Mouse (Mus musculus) heart, embryonic 16.5 days (tissue): ENCODE measurements around the gene Lmo7. TPM values are rescaled to one million over a fixed set of nuclear protein-coding genes. Genes with fewer than 3 reads are reported as not detected.
A peak's percentile ranks its signal among the peaks of the same experiment; 100 is the strongest.

Source experiments
- ATAC-seq: fragments of 200-750 bp; cut with Nextera tagmentation; replicated peaks from 2 replicates; pipeline ENCODE4 v1.8.0; 2017; ENCODE audit warnings: moderate number of reproducible peaks; ENCODE audit not compliant: insufficient read depth, low FRiP score; ENCODE audit errors: extremely low read depth
- H3K27ac ChIP-seq: fragments of 300-500 bp; sonication (generic); 2 replicates; pipeline ENCODE4 v1.5.1; 2014; ENCODE audit warnings: mild to moderate bottlenecking, low read length, control low read depth, moderate library complexity
- H3K27me3 ChIP-seq: fragments of 300-500 bp; sonication (generic); 2 replicates; pipeline ENCODE4 v1.6.1; 2014; ENCODE audit warnings: low read length, mixed read lengths; ENCODE audit not compliant: control insufficient read depth, insufficient read depth
- H3K36me3 ChIP-seq: fragments of 300-500 bp; sonication (generic); 2 replicates; pipeline ENCODE4 v1.6.1; 2014; ENCODE audit not compliant: control insufficient read depth, insufficient read depth
- H3K4me1 ChIP-seq: fragments of 300-500 bp; sonication (generic); 2 replicates; pipeline ENCODE4 v1.6.1; 2014; ENCODE audit warnings: low read length, mixed read lengths; ENCODE audit not compliant: control insufficient read depth, insufficient read depth
- H3K4me2 ChIP-seq: fragments of 300-500 bp; sonication (generic); 2 replicates; pipeline ENCODE4 v1.6.1; 2014; ENCODE audit warnings: low read depth, mild to moderate bottlenecking, control low read depth, low read length
- H3K4me3 ChIP-seq: fragments of 300-500 bp; sonication (generic); 2 replicates; pipeline ENCODE4 v1.5.1; 2014; ENCODE audit warnings: mild to moderate bottlenecking, control low read depth, low read length
- H3K9ac ChIP-seq: fragments of 300-500 bp; sonication (generic); 2 replicates; pipeline ENCODE4 v1.6.1; 2014; ENCODE audit warnings: low read length, control low read depth
- H3K9me3 ChIP-seq: fragments of 300-500 bp; sonication (generic); replicated peaks from 2 replicates; pipeline ENCODE4 v1.6.1; 2016; ENCODE audit warnings: low read length; ENCODE audit not compliant: control insufficient read depth
- WGBS: fragments of 180-500 bp; shearing (Covaris S2); extraction: QIAGEN DNeasy Blood & Tissue Kit; methylation state at CpG from one replicate; pipeline ENCODE4 v1.1.7; 2014; 5-methylcytosine and 5-hydroxymethylcytosine counted together
- polyA plus RNA-seq: library from polyadenylated mRNA; unstranded; fragments of >200 nt; fragmentation: Nextera tagmentation; extraction: Ambion mirVana; gene quantifications from 2 replicates; pipeline ENCODE4 v1.2.1, GENCODE M21; 2015

Gene Lmo7
- polyA plus RNA-seq, 1 experiment from 2014 or later: 272 TPM

GRCm38 (mm10) chr14:101787903-101788302, 58.1 kb downstream of the Lmo7 start:
- H3K9me3 ChIP-seq: peaks cover 3% of the 10 kb centered on the region; the same call in 1 of the 2 replicates
- ATAC-seq: peak; percentile 77
- H3K27ac ChIP-seq: no peak overlapping the region
- no peak overlapping the region for H3K4me2 ChIP-seq
- no peak overlapping the region for H3K9ac ChIP-seq
- no peak overlapping the region for H3K4me3 ChIP-seq
- H3K27me3 ChIP-seq: no peaks in the 10 kb centered on the region
- peaks cover 7% of the 10 kb centered on the region; the same call in 1 of the 2 replicates for H3K4me1 ChIP-seq
- 0 out of 2 replicates have a peak, but pooled peaks cover 2% of the 10 kb centered on the region for H3K36me3 ChIP-seq
- WGBS: 41% methylated on average over 5 of the region's 5 CpGs

DNA sequence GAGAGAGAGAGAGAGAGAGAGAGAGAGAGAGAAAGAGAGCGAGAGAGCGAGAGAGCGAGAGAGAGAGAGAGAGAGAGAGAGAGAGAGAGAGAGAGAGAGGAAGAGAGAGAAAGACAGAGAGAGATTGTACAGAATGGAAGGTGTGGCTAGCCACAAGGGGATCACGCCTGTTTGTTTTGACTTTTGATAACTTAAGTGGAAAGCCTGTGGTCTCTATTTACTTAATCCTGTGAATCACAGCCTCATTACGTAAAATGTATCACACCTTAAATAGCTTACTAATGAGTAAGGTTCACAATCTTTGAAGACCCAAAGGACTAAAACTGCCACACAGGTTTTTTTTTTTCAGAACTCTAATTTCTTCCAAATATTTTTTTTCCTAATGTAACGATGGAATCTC, 58.7 kb downstream of the Lmo7 start:
- WGBS: 54% methylated on average over 3 of the region's 6 CpGs

DNA sequence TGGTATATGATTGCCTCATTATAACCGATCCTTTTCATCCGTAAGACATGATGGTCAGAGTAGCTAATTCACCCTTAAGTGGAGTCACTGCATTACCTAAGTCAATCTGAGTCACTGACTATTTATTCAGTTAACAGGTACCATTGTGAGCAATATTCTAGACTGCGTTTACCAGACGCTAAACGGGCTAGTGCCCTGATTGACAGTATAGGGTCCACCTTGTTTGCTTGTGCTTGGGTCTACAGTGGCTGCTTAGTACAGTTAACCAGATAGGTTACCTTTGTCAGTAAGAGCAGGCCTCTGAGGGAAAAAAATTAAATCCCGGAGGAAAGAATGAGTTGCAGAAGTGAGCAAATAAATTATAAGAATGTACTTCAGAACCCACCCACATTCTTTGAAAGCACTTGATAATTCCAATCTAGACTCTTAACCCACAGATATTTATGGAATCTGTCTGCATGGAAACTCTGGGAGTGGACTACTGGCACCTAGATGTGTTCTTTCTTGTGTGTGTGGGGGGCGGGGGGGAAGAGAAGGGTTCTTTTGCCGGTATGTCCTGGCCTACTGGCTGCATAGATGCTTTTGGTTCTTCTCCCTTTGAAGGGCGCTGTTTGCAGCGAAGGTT, 64.9 kb downstream of the Lmo7 start:
- WGBS: 69% methylated on average over 10 of the region's 10 CpGs
- H3K27me3 ChIP-seq: no peaks in the 10 kb centered on the region
- H3K4me1 ChIP-seq: peaks cover 14% of the 10 kb centered on the region
- no peak overlapping the region for H3K9ac ChIP-seq
- H3K4me2 ChIP-seq: no peak overlapping the region
- no peak overlapping the region for H3K4me3 ChIP-seq
- ATAC-seq: peak; percentile 53; the same call in 1 of the 2 replicates
- peak overlapping the region; percentile 69 for H3K27ac ChIP-seq
- H3K36me3 ChIP-seq: 0 out of 2 replicates have a peak, but pooled peaks cover 2% of the 10 kb centered on the region
- peaks cover 3% of the 10 kb centered on the region; the same call in 1 of the 2 replicates for H3K9me3 ChIP-seq

More for the DNA sequence above, 58.7 kb downstream of the Lmo7 start:
- H3K4me3 ChIP-seq: no peak overlapping the region
- H3K27ac ChIP-seq: no peak overlapping the region
- H3K4me2 ChIP-seq: no peak overlapping the region
- peaks cover 7% of the 10 kb centered on the region; the same call in 1 of the 2 replicates for H3K4me1 ChIP-seq
- H3K9ac ChIP-seq: no peak overlapping the region
- peaks cover 3% of the 10 kb centered on the region; the same call in 1 of the 2 replicates for H3K9me3 ChIP-seq
- no peaks in the 10 kb centered on the region for H3K27me3 ChIP-seq
- 0 out of 2 replicates have a peak, but pooled peaks cover 2% of the 10 kb centered on the region for H3K36me3 ChIP-seq
- ATAC-seq: no peak

DNA sequence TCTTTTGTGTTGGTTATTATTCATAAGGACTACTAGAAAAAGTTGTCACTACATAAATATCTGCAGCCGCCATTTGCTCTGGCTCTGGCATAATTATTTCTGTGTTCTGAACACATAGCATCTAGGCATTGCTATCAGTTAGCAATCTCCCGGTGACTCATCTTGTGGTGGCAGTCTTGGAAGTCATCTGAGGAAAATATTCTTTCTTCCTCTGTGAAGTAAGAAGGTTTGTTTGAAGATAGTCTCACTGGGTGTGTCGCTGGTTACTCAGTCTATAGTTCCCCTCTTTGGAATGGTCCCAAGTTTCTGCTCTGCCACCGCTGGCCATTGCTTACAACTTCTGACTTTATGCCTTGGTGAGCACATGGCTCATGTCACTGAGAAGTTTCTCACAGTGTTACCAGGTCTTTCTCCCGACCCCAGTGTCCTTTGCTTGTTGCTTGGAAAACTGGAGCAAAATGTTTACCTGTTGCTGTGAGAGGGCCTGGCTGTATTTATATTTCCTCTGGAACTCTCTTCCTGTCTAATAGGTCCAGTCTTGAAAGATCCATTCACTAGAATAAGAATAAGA, 68.3 kb downstream of the Lmo7 start:
- no peak overlapping the region for H3K9ac ChIP-seq
- H3K4me1 ChIP-seq: peaks cover 17% of the 10 kb centered on the region
- no peak for ATAC-seq
- H3K27ac ChIP-seq: no peak overlapping the region
- H3K4me2 ChIP-seq: no peak overlapping the region
- no peaks in the 10 kb centered on the region for H3K27me3 ChIP-seq
- no peaks in the 10 kb centered on the region for H3K9me3 ChIP-seq
- no peaks in the 10 kb centered on the region for H3K36me3 ChIP-seq
- H3K4me3 ChIP-seq: no peak overlapping the region
- WGBS: 66% methylated on average over 5 of the region's 5 CpGs

DNA sequence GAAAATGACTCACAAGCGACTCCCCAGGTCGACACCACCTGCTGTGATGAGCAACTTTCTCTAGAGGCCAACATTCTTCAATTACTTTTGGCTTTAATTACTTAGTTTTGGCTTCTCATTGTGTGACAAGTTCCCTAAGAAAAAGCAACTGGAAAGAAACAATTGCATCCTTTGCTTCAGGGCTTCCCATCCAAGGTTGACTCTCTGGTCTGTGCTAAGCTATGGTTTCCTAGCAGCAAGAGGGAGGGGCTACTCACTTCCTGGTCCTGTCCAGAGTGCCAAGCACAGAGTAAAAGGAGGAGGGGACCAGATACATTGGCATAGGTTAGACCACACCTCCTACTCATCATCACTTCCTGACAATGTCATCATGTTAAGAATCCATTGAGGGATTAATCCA, 69.0 kb downstream of the Lmo7 start:
- H3K27me3 ChIP-seq: no peaks in the 10 kb centered on the region
- no peak overlapping the region for H3K4me3 ChIP-seq
- H3K27ac ChIP-seq: no peak overlapping the region
- H3K4me1 ChIP-seq: peaks cover 17% of the 10 kb centered on the region
- H3K4me2 ChIP-seq: no peak overlapping the region
- H3K36me3 ChIP-seq: no peaks in the 10 kb centered on the region
- H3K9ac ChIP-seq: no peak overlapping the region
- WGBS: 88% methylated on average over 2 of the region's 2 CpGs
- ATAC-seq: no peak
- no peaks in the 10 kb centered on the region for H3K9me3 ChIP-seq

DNA sequence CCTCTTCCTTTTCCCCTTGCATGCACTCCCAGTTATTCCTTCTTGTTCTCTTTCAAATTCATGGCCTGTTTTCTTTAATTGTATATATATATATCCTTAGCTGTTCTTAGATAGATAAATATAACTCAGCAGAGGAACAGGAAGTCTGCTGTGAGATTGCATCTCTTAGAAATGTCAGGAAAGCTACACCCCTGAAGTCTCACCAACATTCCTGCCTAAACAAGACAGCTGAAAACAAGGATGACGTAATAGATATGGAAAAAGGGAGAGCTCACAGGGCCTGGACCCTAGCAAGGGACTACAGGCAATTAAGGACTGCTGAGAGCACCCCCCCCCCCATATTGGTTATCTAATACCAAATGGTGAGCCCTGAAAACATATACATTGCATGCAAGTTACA, 71.9 kb downstream of the Lmo7 start:
- no peak overlapping the region for H3K4me3 ChIP-seq
- H3K4me1 ChIP-seq: peaks cover 10% of the 10 kb centered on the region
- ATAC-seq: no peak
- H3K27ac ChIP-seq: peak overlapping the region; percentile 35; the same call in 1 of the 2 replicates
- H3K36me3 ChIP-seq: no peaks in the 10 kb centered on the region
- WGBS: 31% methylated on average over 1 of the region's 1 CpGs
- no peaks in the 10 kb centered on the region for H3K9me3 ChIP-seq
- H3K27me3 ChIP-seq: no peaks in the 10 kb centered on the region
- no peak overlapping the region for H3K4me2 ChIP-seq
- no peak overlapping the region for H3K9ac ChIP-seq

GRCm38 (mm10) chr14:101804119-101804518, 74.4 kb downstream of the Lmo7 start:
- ATAC-seq: no peak
- Histone ChIP-seq H3K9me3 (no peaks in the 10 kb centered on the region), H3K4me1 (peaks cover 8% of the 10 kb centered on the region), H3K9ac (no peak overlapping the region), H3K27ac (no peak overlapping the region), H3K4me3 (no peak overlapping the region), H3K27me3 (no peaks in the 10 kb centered on the region), H3K4me2 (no peak overlapping the region), H3K36me3 (no peaks in the 10 kb centered on the region)
- 81% methylated on average over 4 of the region's 4 CpGs for WGBS

DNA sequence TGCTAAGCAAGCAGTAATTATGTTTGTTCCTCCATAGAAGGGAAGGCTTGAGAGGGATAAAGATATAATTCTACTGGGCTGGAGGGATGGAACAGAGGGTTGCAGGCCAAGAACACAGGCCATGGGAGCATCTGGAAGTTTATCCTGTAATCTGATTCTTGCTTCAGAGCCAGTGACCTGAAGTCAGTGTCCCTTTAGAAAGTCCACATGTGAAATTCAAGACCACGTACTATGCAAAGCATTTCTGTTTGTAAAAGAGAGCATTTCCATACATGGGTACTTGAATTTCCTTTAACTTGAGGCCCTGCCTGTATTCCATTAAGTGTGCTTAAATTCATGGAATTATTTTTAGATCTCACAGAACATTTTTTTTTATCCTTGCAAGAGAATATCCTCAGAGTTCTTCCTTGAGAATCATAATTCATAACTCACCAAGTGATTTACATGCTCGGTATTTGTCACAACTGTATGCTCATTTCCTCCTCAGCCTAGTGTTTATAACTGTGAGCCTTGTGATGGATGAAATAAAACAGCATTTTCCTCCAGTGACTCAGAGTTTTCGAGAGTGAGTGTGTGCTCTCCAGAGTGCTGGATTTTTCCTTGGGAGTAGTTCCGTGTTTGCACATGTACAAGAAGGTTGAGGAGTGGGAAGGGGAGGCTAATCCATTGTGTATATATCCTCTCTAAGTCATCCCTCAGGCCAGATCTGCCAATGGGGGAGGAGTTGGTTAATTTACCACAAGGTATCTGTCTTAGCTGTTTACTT, 75.0 kb downstream of the Lmo7 start:
- ATAC-seq: no peak
- Histone ChIP-seq H3K27ac (no peak overlapping the region), H3K4me2 (no peak overlapping the region), H3K9me3 (no peaks in the 10 kb centered on the region), H3K4me1 (peaks cover 8% of the 10 kb centered on the region), H3K27me3 (no peaks in the 10 kb centered on the region), H3K36me3 (no peaks in the 10 kb centered on the region), H3K4me3 (no peak overlapping the region), H3K9ac (no peak overlapping the region)
- 60% methylated on average over 4 of the region's 4 CpGs for WGBS

GRCm38 (mm10) chr14:101805328-101805697, 75.6 kb downstream of the Lmo7 start:
- no peak overlapping the region for H3K4me3 ChIP-seq
- H3K9ac ChIP-seq: no peak overlapping the region
- no peak overlapping the region for H3K4me2 ChIP-seq
- no peaks in the 10 kb centered on the region for H3K27me3 ChIP-seq
- H3K36me3 ChIP-seq: no peaks in the 10 kb centered on the region
- no peaks in the 10 kb centered on the region for H3K9me3 ChIP-seq
- 59% methylated on average over 7 of the region's 7 CpGs for WGBS
- peaks cover 8% of the 10 kb centered on the region for H3K4me1 ChIP-seq
- H3K27ac ChIP-seq: no peak overlapping the region
- ATAC-seq: no peak
